Mouse (Mus musculus): ENCODE data around the gene Gm17949. TPM values are rescaled to one million over a fixed set of nuclear protein-coding genes. Genes with fewer than 3 reads are reported as not detected.

The Gm17949 gene
- total RNA-seq, 1 experiment from 2014 or later = not detected

GRCm38 (mm10) chr17:56990115-56990746 is 21.0 kb upstream of the Gm17949 start, which contains the start of gene Clpp:
Gene Clpp, plus strand, starts transcription at chr17:56990305.
- peak; percentile 95 for DNase-seq

- DNase-seq = no peak
Measured at GRCm38 (mm10) chr17:56990966-56991365, 20.3 kb upstream of the Gm17949 start.

- DNase-seq = peak; percentile 57
Measured at GRCm38 (mm10) chr17:56995046-56995445, 16.2 kb upstream of the Gm17949 start.

GRCm38 (mm10) chr17:56996506-56996905 is 14.8 kb upstream of the Gm17949 start:
- DNase-seq = peak; percentile 33

GRCm38 (mm10) chr17:56997029-56997667 is 14.1 kb upstream of the Gm17949 start, which contains the start of gene Alkbh7:
Gene Alkbh7, plus strand, starts transcription at chr17:56997339.
- DNase-seq = peak; percentile 98

GRCm38 (mm10) chr17:56999414-56999813 is 11.9 kb upstream of the Gm17949 start:
- peak; percentile 63 for DNase-seq

GRCm38 (mm10) chr17:56999968-57000609 is 11.2 kb upstream of the Gm17949 start, which contains the start of gene Pspn:
Gene Pspn, minus strand, starts transcription at chr17:57000018.
- peak; percentile 46 for DNase-seq

GRCm38 (mm10) chr17:57001228-57001627 is 10.0 kb upstream of the Gm17949 start:
- DNase-seq = peak; percentile 29

GRCm38 (mm10) chr17:57003994-57004393 is 7.3 kb upstream of the Gm17949 start:
- DNase-seq = no peak

- DNase-seq = peak; percentile 33
Measured at GRCm38 (mm10) chr17:57007137-57007905, 3.9 kb upstream of the Gm17949 start.

GRCm38 (mm10) chr17:57010911-57011235 is 396 bp upstream of the Gm17949 start:
- DNase-seq = peak; percentile 40

- DNase-seq = no peak
Measured at GRCm38 (mm10) chr17:57012245-57012795, 1.1 kb downstream of the Gm17949 start.

GRCm38 (mm10) chr17:57019693-57020092 is 8.4 kb downstream of the Gm17949 start:
- DNase-seq = no peak

- no peak for DNase-seq
Measured at GRCm38 (mm10) chr17:57020960-57021359, 9.7 kb downstream of the Gm17949 start.

- no peak for DNase-seq
Measured at GRCm38 (mm10) chr17:57027471-57027870, 16.2 kb downstream of the Gm17949 start.

- peak; percentile 52 for DNase-seq
Measured at GRCm38 (mm10) chr17:57029691-57030090, 18.4 kb downstream of the Gm17949 start.

GRCm38 (mm10) chr17:57030931-57031660 is 19.8 kb downstream of the Gm17949 start, which contains the start of gene Khsrp:
Gene Khsrp, minus strand, starts transcription at chr17:57031522.
- DNase-seq = peak; percentile 71

GRCm38 (mm10) chr17:57031661-57032420 is 20.6 kb downstream of the Gm17949 start:
- peak; percentile 99 for DNase-seq

GRCm38 (mm10) chr17:57032854-57033253 is 21.6 kb downstream of the Gm17949 start:
- no peak for DNase-seq

GRCm38 (mm10) chr17:57038978-57039377 is 27.7 kb downstream of the Gm17949 start:
- no peak for DNase-seq

- no peak for DNase-seq
Measured at GRCm38 (mm10) chr17:57041554-57041953, 30.3 kb downstream of the Gm17949 start, which contains the start of gene Slc25a41. Gene Slc25a41, minus strand, starts transcription at chr17:57041654.

All from adrenal gland, postnatal 14 days (tissue).